Mouse (Mus musculus) layer of hippocampus, postnatal 36 days (tissue): ENCODE results near the gene Dnajc19. TPM values are rescaled to one million over a fixed set of nuclear protein-coding genes. Genes with fewer than 3 reads are reported as not detected.
A peak's percentile ranks its signal among the peaks of the same experiment; 100 is the strongest.

Experiments
- DNase-seq, 2 experiments: peaks; one replicate each; pipeline ENCODE4 v3.0.0; 2022
- total RNA-seq, 2 experiments: library from RNA; stranded (reverse); gene quantifications; 2 replicates each; pipeline ENCODE4 v1.2.3; 2021

The Dnajc19 gene
- total RNA-seq, 2 experiments from 2014 or later, result 47.8 to 49.5 TPM

DNA sequence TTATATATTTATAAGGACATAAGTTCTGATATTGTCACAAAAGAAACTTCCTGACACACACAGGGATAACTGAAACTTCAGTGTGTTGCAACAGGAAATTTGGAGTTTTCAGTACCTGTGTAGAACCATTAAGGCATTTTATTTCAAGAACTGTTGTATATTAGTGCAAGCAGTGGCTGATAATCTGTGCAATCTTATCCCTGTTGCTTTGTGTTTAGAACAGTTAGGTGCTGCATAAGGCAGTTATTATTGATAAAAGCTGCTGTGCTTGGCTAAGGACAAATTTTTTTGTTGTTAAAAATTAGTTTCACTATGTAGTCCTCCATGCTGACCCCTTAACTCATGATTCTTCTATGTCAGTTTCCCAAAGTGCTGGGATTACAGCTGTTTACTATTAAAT is 52.2 kb downstream of the Dnajc19 start:
- DNase-seq, result no peak

GRCm38 (mm10) chr3:34021259-34021828 is 59.8 kb downstream of the Dnajc19 start:
- DNase-seq, result no peak

- peak in 1 of 2 experiments; percentile 5 for DNase-seq
These were observed 60.5 kb downstream of the Dnajc19 start for GRCm38 (mm10) chr3:34020382-34021258.

DNA sequence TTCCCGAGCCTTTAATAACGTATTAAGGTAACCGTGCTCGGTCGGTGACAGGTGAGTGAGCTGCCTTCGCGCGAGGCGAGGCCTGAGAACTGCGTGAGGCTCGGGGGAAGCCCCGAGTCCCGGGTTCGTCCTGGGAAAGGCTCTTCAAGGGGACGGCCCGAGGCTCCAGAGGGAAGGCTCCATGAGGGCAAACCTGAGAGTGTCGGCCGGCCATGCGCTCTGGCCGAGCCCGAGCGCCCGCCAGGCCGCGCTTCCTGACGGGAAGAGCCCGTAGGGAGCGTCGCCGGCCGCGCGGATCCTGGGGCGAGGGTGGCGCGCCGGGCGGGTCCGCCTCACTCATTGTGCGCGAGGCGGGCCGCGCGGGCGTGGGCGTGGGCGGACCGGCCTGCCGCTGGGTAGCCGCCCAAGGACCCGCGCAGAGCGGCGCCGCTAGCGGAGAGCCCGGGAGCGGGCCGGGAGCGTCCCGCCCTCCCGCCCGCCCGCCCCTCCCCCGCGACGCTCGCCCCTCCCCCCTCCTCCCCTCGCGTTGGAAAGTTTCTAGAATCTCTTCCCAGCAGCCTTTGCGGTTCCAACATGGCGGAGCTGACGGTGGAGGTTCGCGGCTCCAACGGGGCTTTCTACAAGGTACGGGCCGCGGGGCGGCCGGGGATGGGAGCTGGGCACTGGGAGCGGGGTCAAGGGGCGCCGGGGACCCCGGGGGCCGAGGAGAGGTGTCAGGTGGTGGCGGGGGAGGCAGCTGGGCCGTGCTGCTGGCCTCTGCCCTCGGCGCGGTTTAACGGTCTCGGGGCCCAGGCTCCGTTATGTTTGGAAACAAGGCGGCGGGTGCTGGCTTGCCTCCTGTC is 61.4 kb downstream of the Dnajc19 start, which contains the start of gene Fxr1:
Fxr1 (plus strand) TSS at position 404 of the 842 bp plus-strand sequence.
- peak; percentile 76 to 79 for DNase-seq

DNA sequence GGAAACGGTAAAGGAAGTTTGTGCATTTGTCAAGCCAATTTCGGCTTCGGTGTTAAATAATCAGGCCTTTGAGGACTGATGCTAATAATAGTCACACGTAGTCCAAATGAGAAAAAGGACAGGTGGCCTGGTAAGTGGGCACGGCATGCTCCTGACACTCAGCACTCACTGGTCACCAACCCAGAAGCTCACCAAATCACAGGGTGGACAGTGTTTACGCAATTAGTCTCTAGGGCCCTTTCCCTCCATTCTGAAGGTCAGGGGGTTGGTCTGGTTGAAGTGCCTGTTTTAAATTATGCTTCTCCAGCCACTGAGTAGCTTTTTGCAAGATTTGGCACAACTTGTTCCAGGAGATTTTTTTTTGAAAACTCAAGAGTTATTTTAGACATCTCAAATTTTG is 72.9 kb downstream of the Dnajc19 start:
- DNase-seq, result no peak

DNA sequence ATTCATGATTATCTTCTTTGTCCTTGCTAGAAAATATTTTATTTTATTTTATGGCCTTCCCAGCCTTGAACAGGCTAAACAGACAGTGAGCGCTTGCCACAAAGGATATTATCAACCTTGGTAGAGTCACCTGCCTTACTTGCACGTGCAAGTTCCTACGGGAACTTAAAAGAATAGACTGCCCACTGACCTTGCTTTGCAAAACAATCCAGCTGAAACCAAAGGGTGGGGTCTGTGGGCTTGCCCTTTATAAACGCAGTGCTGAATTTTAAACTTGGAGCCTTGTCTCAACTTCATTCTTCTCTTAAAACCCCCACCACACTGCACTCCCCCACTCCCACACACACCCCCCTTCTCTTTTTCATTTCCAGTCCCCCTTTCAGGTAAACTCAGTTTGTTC is 73.5 kb downstream of the Dnajc19 start:
- DNase-seq, result no peak

GRCm38 (mm10) chr3:34006824-34007223 is 74.3 kb downstream of the Dnajc19 start:
- no peak for DNase-seq

DNA sequence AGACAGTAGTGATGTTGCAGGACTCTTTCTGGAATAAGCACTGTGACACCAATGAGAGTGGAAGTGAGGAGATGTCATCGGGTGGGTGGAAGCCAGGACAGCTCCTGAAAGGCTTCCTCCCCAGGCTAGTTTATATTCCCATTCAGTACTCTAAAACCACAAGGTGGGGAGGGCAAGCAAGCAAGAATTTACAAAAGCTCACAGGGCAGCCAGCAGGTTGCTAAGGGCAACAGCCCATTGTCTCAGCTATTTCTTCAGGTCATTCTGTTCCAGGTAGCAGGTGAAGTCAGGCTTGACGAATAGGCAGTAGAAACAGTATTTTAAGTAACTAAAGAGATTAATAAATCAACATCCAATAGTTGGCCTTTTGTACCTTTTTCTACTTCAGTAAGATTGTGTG is 74.8 kb downstream of the Dnajc19 start:
- DNase-seq, result no peak

Other genes starting within 250 kb of the Dnajc19 start
- gene Ccdc39, start 237.0 kb downstream of the Dnajc19 start, total RNA-seq, result 10 to 100 TPM; 22.4 to 30.3 TPM
- gene Fxr1, start 61.4 kb downstream of the Dnajc19 start, total RNA-seq, result 100 to 1,000 TPM in 1 of 2 experiments, 10 to 100 TPM in 1; 88.6 to 104 TPM